Mouse (Mus musculus) megakaryocyte progenitor cell, adult 5-6 weeks (primary cell): ENCODE results near the gene Nckipsd. TPM values are rescaled to one million over a fixed set of nuclear protein-coding genes. Genes with fewer than 3 reads are reported as not detected.

Experiments
- ATAC-seq: replicated peaks from 2 replicates; pipeline ENCODE4 v1.8.0; 2016; ENCODE audit warnings: mild to moderate bottlenecking, moderate TSS enrichment, inconsistent platforms; ENCODE audit not compliant: poor library complexity
- total RNA-seq, 2 experiments: library from RNA; stranded (forward) in 1 of 2; stranded (reverse) in 1 of 2; fragments of 157-497, 149-512 nt in 1 of 2; fragments of 200-1000 nt in 1 of 2; gene quantifications; 2 replicates each; pipeline versions ENCODE4 v1.2.3 to v1.2.4; 2015 to 2017

Nckipsd gene
- total RNA-seq (2015) (8.4 and 8.7 TPM in 2 replicates), total RNA-seq (2017) (5.0 and 5.5 TPM in 2 replicates)

DNA sequence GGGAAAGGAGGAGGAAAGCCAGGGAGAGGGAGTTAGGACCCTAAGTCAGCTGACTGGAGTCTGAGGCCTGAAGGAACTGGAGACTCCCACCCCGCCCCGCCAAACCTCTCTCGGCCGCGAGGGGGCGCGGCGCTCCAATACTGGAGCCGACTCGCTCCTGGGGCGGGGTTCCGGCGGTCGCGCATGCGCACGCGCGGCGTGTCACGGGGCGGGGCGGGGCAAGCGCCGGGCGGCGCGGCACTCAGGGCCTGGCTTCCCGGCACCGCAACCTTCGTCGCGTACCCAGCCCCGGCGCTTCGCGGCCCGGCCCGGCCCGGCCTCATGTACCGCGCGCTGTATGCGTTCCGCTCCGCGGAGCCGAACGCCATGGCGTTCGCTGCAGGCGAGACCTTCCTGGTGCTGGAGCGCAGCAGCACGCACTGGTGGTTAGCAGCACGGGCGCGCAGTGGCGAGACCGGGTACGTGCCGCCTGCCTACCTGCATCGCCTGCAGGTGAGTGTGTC lies at the start of gene Nckipsd:
TSS of gene Nckipsd (plus strand) at position 206 of the 503 bp plus-strand sequence.
- peak; percentile 64 for ATAC-seq

DNA sequence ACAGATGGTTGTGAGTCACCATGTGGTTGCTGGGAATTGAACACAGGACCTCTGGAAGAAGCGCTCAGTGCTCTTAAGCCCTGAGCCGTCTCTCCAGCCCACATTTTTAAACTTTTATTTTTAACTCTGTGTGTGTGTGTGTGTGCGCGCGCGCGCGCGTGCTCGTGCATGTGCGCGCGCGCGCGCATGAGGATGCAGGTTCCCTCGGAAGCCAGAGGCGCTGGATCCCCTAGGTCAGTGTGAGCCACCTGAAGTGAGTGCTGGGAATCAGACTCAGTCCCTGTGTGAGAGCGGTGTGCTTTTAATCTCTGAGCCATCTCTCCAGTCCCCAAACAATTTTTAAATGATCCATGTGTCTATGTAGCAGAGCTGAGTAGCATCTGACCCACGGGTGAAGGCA lies 49.0 kb upstream of the Nckipsd start:
- ATAC-seq: no peak

DNA sequence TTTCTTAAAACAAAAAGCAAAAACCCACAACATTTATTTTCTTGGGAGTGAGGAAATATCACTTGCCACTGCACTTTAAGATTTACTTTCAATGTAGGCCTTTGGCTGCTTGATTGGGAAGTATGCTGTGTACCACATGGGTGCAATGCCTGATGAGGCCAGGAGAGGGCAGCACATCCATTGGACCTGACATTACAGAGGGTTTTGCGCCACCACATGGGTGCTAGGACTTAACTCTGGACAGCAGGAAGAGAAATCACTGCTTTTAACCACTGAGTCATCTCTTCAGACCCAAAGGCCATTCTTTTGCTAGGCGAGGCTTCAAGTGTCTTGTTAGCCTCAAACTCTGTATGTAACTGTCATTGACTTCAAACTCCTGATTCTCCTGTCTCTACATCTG lies 48.4 kb upstream of the Nckipsd start:
- ATAC-seq: peak; percentile 97

DNA sequence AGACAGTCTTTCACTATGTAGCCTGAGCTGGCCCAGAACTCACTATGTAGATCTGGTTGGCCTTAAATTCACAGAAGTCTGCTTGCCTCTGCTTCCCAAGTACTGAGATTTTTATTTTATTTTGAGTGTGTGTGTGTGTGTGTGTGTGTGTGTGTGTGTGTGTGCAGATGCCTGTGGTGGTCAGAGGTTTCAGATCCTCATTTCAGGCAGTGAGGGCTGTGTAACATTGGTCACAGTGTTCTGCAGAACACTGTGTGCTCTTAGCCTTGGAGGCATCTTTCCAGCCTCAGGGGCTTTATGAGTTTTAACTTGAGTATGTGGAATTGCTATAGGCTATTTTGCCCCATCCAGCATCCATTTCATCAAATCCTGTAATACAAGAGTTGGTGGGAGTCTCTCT lies 46.6 kb upstream of the Nckipsd start:
- peak; percentile 74 for ATAC-seq

DNA sequence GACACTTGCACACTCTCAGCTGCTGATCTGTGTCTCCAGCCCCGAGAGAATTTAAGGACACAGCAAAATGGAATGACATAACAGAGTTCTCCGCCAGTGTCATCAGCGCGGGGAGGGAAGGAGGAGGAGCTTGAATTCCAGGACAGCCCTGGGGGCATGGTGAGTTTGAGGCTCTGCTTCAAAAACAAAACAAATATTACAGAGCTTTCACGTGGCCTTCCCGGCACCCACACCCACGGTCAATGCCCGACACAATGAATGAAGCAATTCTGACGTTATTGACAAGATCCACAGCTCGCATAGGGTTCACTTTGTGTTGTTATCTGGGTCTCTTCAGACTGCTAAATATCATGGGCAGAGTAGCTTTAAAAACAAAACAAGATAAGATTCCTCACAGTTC lies 43.2 kb upstream of the Nckipsd start:
- no peak for ATAC-seq

DNA sequence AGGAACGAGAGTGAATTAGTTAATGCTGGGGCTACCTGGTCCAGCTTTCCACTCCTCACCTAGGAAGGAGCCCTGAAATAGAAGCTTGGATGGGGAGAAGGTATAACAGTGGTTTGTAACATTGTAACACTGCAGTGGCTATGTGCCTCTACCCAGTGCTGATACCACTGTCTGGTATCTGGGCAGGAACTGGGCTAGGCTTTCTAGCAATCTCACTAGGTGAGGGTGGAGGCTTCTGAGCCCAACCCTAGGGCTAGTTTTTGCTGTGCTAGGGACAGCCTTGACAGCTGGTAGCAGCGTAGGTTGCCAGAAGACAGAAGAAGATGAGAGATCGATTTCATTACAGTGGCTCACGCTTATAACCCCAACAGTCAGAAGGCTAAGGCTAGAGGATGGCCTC lies 31.6 kb upstream of the Nckipsd start:
- peak; percentile 29; the same call in 1 of the 2 replicates for ATAC-seq

DNA sequence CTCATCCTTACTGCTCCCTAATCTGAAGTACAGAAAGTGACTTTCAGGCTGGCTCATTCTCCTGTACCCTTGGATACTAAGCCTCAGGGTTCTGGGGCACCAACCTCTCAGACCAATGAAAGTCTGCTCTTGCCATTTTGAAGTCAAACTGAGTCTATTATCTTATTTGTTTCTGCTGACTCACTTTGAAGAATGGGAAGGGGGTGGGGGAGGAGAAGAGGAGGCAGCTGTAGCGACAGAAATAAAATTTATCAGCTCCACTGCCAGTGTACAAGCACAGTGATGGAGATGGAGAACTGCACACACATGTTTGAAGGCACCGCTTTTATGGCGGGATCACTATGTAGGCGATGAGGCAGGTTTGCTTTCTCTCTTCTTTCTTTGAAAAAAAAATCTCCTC lies 30.9 kb upstream of the Nckipsd start:
- ATAC-seq: peak; percentile 34; the same call in 1 of the 2 replicates

DNA sequence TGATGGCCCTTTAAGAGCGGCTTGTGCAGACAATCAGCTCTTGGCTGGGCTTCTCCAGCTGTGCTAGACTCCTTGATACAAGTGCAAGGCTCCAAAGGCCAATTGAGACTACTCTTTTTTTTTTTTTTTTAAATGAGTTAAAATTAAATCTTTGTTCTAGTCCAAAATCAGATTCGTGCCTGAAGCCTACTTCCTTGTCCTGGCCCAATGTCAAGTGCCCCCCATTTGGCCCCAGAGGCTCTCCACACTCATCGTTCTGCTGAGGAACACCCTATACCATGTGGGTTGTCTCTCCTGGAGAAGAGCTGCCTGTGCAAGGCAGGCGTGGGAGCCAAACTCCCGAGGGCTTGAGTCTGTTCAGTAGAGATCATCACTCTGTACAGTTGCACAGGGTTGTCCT lies 27.2 kb upstream of the Nckipsd start:
- ATAC-seq: no peak

DNA sequence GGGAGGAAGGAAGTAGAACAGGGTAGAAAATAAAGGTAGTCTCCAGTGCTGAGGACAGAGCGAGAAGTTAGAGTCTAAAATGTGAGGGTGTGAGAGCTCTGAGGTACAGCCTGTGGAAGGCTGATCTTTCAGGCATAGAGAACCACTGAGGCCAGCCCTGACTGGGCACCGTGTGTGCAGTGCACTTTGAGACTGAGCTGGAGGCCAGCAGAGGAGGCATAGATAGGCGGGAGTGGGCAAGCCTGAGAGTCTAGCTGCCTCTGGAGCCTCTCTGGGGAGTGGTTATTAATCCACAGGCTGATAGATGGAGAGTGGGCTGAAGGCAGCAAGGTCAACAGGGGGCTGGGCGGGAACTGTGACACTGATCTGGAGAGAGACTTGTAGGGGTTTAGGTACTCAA lies 26.3 kb upstream of the Nckipsd start:
- ATAC-seq: no peak

DNA sequence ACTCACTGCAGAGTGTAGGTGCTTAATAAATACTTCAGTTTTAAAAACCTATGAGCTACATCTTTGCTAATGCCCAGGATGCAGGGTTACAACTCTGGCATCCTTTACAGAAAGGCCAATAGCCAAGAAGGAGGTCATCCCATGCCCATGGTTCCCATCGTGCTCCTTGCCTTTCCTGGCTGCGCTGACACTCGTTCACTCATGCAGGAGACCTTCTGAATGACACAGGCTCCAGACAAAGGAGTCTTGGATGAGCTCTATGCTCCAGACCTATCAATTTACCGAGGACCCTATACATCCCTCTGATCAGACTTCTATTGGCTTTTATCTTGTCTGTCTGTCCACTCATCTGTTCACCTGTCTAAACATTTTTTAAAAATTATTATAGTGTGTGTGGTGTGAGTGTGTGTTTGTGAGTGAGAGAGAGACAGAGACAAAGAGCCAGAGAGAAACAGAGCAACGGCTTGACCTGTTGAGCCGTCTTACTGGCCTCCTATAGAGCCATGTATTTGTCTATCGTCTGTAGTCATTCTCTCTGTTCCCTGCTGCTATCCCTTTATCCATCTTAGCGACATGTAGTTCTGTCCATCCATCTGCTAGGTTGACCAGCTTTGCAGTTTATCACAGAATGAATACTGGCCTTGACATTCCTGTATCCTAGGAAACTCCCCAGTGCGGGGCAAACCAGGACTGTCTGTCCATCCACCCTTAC lies 25.2 kb upstream of the Nckipsd start:
- no peak for ATAC-seq

DNA sequence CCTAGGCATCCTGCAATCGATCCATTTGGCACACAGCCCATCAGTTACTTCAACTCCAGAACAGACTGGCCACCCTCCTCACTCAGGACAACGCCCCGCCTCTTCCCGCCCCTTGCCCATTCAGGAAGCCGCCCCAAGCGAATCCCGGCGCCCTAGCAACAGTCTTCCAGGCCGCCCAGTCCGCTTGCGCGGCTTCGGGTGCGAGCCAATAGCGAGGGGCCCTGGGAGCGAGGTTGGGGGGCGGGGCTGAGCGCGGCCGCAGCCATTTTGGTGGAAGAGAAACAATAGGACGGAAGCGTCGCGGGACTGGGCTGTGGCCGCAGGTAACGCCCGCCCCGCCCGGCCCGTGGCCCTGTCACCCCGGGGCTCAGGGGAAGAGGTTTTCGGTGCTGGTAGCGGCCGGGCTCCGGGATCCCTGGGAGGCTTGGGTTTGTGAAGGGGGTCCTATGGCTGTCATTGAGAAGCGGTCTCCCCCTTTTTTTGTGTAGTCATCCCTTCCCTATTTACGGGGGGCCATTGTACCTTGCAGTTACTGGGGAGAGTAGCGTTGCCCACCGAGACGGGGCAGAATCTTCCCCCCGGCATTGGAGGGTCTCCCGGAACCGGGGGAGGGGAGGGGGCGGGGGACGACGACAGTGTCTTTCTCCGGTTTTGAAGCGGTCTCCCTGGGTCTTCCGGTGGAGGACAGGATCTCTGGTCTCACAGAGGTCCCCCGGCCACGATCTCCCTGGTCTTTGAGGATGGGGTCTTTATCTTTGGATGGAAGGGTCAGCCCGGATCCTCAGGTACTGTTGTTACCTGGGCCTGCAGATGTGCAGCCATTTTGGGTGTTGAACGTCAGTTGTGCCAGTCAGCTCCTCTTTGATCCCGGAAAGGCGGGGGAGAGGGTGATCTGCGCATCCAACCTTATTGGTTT lies 24.4 kb upstream of the Nckipsd start, which contains the start of gene Ip6k2:
TSS of gene Ip6k2 (plus strand) at position 249 of the 916 bp plus-strand sequence.
- peak; percentile 99 for ATAC-seq

DNA sequence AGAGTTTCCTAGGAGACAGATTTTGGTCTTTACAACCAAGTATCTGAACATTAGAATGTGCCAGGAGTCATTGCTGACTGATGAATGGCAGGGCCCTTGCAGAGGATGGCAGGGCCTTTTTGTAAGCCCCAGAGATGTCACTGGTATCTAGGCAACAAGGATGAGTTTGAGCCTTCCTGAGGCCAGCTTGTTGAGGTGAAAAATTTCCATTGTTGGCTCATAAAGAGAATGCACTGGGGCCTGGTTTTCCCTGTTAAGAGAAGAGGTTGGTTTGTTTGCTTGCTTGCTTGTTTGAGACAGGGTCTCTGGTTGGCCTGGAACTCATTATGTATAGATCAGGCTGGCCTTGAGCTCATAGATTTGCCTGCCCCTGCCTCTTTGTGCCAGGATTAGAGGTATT lies 22.8 kb upstream of the Nckipsd start:
- no peak for ATAC-seq

DNA sequence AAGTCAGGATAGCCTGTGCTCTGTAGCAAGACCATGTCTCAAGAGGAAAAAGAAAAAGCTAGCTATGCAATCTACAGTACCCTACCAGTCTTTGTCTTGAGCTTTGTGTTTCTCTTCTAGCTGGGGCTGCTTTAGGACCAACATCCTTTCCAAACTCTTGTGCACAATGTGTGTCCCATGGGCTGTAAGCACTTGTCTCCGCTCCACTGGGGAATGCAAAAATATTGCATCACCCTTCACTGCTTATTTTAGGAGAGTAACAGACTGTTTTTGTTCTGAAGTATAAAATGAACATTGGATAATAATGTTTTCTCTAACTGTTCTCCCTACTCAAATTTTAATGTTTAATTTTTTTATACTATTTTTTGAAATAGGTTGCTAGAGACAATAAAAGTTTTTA lies 21.7 kb upstream of the Nckipsd start:
- ATAC-seq: no peak

DNA sequence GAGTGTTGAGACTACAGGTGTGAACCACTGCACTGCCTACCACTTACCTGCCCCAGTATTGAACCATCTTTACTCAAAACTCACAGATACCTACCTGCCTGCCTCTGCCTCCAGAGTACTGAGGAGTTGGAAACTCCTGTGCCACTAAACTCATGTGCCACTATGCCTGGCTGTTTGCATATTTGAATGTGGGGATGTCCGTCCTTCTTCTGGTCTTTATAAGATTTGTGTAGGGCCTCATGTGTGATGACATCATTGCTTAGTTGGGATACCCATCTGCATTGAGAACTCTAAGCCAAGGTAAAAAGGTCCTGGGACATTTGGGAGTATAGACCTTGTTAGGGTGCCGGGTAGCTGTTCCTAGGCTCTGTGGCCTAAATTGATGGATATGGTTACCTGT lies 21.1 kb upstream of the Nckipsd start:
- ATAC-seq: no peak

DNA sequence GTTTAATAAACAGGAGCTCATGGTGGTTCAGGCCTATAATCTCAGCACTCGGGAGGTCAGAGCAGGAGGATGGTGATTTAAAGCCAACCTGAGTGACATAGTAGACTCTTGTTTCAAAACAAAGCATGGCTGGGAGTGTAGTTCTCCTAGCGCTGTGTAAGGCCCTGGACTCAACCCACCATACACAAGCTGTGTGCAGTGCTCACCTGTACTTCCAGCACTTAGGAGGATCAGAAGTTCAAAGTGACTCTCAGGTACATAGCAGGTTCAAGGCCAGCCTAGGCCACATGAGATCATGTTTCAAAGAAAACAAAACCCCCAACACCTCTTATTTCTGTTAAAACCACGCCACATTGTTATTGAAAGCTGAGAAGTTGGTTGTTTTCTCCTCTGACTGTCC lies 19.5 kb upstream of the Nckipsd start:
- ATAC-seq: no peak

DNA sequence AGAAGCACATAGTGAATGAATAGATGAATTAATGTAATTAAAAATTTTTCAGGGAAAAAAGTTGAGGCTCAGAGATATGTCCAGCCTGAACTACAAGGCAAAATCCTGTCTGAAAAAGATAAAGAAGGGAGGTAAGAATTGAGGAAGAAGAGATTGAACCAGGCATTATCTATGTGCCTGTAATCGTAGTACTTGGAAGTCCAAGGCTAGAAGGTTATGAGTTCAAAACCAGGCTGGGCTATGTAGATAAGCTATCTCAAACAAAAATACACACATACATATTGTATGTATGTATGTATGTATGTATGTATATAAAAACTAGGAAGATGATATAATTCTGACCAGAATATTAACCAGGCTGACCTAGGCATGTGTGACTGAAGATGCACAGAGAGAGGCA lies 15.9 kb upstream of the Nckipsd start:
- peak; percentile 55 for ATAC-seq

DNA sequence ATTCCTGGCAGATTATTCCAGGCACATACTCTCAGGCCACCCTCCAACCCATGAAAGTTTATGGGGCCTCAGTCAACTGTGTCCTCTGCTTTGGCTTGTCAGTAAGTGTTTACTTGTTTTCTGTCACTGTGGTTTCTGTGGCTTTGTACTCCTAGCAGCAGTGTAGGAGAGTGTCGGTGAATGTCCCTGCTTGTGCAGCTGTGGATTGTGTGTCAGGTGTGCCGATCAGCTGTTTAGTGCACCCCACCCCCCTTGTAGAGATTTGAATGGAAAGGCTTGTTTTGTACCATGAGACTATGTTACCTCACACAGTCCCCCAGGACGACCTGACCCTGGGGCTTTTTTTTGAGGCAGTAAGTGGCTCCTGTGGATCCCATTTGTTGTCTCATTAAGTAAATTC lies 15.4 kb upstream of the Nckipsd start:
- peak; percentile 21; the same call in 1 of the 2 replicates for ATAC-seq

DNA sequence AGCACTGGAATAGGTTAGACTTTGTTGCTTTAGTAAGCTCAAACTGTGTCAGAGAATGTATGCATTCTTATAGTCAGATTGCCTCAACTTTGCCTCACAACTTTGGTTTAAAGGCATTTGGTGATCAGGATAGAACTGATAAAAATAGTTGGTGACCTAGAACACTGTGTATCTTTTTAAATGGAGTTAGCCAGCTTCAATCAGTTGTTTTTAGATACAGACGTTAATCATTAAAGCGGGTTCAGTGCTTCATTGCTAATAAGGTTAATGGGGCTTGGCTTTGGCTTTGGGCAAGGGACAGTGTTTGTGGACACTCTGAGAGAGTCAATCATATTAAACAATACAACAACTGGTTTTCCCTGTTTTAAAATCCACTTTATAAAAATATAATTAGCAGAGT lies 12.9 kb upstream of the Nckipsd start:
- no peak for ATAC-seq

DNA sequence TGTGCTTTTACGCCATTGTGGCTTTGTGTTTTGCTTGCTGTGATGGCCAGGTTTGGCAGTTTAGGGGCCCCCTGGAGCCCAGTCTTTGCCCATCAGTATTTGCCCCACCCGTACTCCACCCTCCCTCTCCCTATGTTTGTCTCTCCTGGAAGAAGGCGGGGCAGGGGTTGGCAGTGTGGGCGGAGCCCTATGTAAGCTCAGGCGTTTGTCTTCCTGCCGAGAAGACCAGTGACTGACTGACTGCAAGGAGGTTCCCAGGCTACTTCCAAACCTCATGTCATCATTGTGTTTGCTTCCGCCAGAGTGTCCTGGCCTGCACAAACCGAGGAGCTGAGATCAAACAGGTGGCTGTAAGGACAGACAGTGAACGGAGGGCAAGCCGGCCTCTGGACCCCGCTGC lies 12.4 kb upstream of the Nckipsd start:
- peak; percentile 87 for ATAC-seq

DNA sequence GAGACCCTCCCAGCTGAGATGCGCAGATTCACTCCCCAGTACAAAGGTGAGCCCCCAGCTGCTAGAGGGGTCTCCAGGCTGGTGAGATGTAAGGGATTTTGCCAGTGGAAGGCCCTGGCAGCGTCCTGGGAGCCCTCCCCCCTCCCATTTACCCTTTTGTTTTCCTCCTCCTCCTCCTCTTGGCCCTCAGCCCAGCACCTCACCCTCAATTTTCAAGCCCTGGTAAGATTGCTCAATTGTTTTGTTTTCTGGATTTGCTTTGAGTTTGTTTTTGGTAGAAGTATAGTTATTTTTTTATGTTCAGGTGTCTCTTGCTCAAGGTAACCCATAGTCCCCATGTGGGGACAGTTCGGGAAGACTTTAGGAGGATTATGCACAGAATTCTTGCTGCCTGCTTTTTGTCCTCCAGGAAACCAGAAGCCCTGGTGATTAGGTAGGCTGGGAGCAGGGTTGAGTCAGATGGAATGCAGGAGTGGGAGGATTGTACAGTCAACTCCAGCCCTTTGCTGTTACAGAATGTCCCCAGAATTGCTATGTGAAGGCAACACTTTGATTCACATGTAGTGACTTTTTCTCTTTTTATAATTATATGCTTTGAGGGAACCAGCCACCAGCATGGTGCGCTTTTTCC lies 11.7 kb upstream of the Nckipsd start:
- no peak for ATAC-seq

DNA sequence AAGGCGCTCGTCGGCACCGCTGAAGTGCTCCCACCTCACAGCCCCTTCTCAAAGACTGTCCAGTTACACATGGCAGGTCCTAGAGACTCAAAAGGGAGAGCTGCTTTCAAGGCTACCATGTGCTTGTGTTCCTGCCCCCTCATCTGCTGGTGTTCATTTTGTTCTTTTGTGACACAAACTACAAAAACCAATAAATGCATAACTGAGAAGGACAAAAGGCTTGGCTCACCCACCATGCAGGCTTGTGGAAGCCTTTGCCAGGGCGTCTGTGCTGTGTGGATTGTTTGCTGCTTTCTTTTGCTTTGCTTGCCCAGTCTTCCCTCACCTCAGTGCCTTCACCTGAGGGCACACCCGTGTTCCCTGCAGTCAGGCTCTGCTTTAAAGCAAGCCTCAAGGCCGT lies 10.7 kb upstream of the Nckipsd start:
- ATAC-seq: no peak
